Mouse (Mus musculus) heart, embryonic 16.5 days (tissue): ENCODE data around the gene Fbln1. TPM values are rescaled to one million over a fixed set of nuclear protein-coding genes. Genes with fewer than 3 reads are reported as not detected.

Experiments
- ATAC-seq: fragments of 200-750 bp; cut with Nextera tagmentation; replicated peaks from 2 replicates; pipeline ENCODE4 v1.8.0; 2017; ENCODE audit warnings: moderate number of reproducible peaks; ENCODE audit not compliant: insufficient read depth, low FRiP score; ENCODE audit errors: extremely low read depth
- H3K27ac ChIP-seq: fragments of 300-500 bp; sonication (generic); 2 replicates; pipeline ENCODE4 v1.5.1; 2014; ENCODE audit warnings: mild to moderate bottlenecking, low read length, control low read depth, moderate library complexity
- H3K27me3 ChIP-seq: fragments of 300-500 bp; sonication (generic); 2 replicates; pipeline ENCODE4 v1.6.1; 2014; ENCODE audit warnings: low read length, mixed read lengths; ENCODE audit not compliant: control insufficient read depth, insufficient read depth
- H3K36me3 ChIP-seq: fragments of 300-500 bp; sonication (generic); 2 replicates; pipeline ENCODE4 v1.6.1; 2014; ENCODE audit not compliant: control insufficient read depth, insufficient read depth
- H3K4me1 ChIP-seq: fragments of 300-500 bp; sonication (generic); 2 replicates; pipeline ENCODE4 v1.6.1; 2014; ENCODE audit warnings: low read length, mixed read lengths; ENCODE audit not compliant: control insufficient read depth, insufficient read depth
- H3K4me2 ChIP-seq: fragments of 300-500 bp; sonication (generic); 2 replicates; pipeline ENCODE4 v1.6.1; 2014; ENCODE audit warnings: low read depth, mild to moderate bottlenecking, control low read depth, low read length
- H3K4me3 ChIP-seq: fragments of 300-500 bp; sonication (generic); 2 replicates; pipeline ENCODE4 v1.5.1; 2014; ENCODE audit warnings: mild to moderate bottlenecking, control low read depth, low read length
- H3K9ac ChIP-seq: fragments of 300-500 bp; sonication (generic); 2 replicates; pipeline ENCODE4 v1.6.1; 2014; ENCODE audit warnings: low read length, control low read depth
- H3K9me3 ChIP-seq: fragments of 300-500 bp; sonication (generic); replicated peaks from 2 replicates; pipeline ENCODE4 v1.6.1; 2016; ENCODE audit warnings: low read length; ENCODE audit not compliant: control insufficient read depth
- WGBS: fragments of 180-500 bp; shearing (Covaris S2); extraction: QIAGEN DNeasy Blood & Tissue Kit; methylation state at CpG from one replicate; pipeline ENCODE4 v1.1.7; 2014; 5-methylcytosine and 5-hydroxymethylcytosine counted together
- polyA plus RNA-seq: library from polyadenylated mRNA; unstranded; fragments of >200 nt; fragmentation: Nextera tagmentation; extraction: Ambion mirVana; gene quantifications from 2 replicates; pipeline ENCODE4 v1.2.1, GENCODE M21; 2015

Gene Fbln1
- polyA plus RNA-seq, 1 experiment from 2014 or later, result 109 TPM

- no peak overlapping the region for H3K27ac ChIP-seq
- peaks cover 7% of the 10 kb centered on the region for H3K4me1 ChIP-seq
- no peak for ATAC-seq
- H3K27me3 ChIP-seq, result no peaks in the 10 kb centered on the region
- H3K4me2 ChIP-seq, result no peak overlapping the region
- no peaks in the 10 kb centered on the region for H3K36me3 ChIP-seq
- H3K9ac ChIP-seq, result no peak overlapping the region
- H3K9me3 ChIP-seq, result peaks cover 10% of the 10 kb centered on the region
- no peak overlapping the region for H3K4me3 ChIP-seq
- WGBS, result 78% methylated on average over 4 of the region's 4 CpGs
Observed at GRCm38 (mm10) chr15:85303241-85303640, 97.5 kb downstream of the Fbln1 start.

DNA sequence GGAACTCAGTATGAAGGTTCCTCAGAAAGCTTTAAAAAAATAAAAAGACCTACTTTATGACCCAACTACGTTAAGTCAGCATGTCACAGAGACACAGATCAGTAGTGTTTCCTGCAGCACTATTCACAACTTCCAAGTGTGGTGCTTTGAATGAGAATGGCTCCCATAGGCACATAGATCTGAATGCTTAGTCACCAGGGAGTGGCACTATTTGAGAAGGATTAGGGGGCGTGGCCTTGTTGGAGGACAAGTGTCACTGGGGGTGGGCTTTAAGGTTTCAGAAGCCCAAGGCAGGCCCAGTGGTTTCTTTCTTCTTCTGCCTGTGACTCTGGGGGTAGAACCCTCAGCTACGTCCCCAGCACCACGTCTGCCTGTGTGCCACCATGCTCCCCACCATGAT lies 98.2 kb downstream of the Fbln1 start:
- no peak overlapping the region for H3K9ac ChIP-seq
- no peaks in the 10 kb centered on the region for H3K36me3 ChIP-seq
- H3K27me3 ChIP-seq, result no peaks in the 10 kb centered on the region
- ATAC-seq, result no peak
- H3K9me3 ChIP-seq, result peaks cover 10% of the 10 kb centered on the region
- H3K4me3 ChIP-seq, result no peak overlapping the region
- WGBS, result 89% methylated on average over 4 of the region's 4 CpGs
- H3K4me1 ChIP-seq, result no peaks in the 10 kb centered on the region; the same call in 1 of the 2 replicates
- H3K4me2 ChIP-seq, result no peak overlapping the region
- no peak overlapping the region for H3K27ac ChIP-seq

- no peaks in the 10 kb centered on the region for H3K36me3 ChIP-seq
- ATAC-seq, result no peak
- no peak overlapping the region for H3K27ac ChIP-seq
- no peaks in the 10 kb centered on the region for H3K4me1 ChIP-seq
- no peaks in the 10 kb centered on the region; the same call in 1 of the 2 replicates for H3K27me3 ChIP-seq
- H3K4me2 ChIP-seq, result no peak overlapping the region
- WGBS, result 91% methylated on average over 2 of the region's 2 CpGs
- peaks cover 10% of the 10 kb centered on the region for H3K9me3 ChIP-seq
- H3K4me3 ChIP-seq, result no peak overlapping the region
- no peak overlapping the region for H3K9ac ChIP-seq
Observed at GRCm38 (mm10) chr15:85307061-85307660, 101.4 kb downstream of the Fbln1 start.

- no peak for ATAC-seq
- no peak overlapping the region for H3K4me3 ChIP-seq
- no peak overlapping the region for H3K27ac ChIP-seq
- WGBS, result 72% methylated on average over 10 of the region's 10 CpGs
- no peak overlapping the region for H3K4me2 ChIP-seq
- H3K4me1 ChIP-seq, result no peaks in the 10 kb centered on the region
- H3K36me3 ChIP-seq, result no peaks in the 10 kb centered on the region
- H3K9ac ChIP-seq, result no peak overlapping the region
- H3K9me3 ChIP-seq, result peaks cover 7% of the 10 kb centered on the region
- no peaks in the 10 kb centered on the region; the same call in none of the 2 replicates for H3K27me3 ChIP-seq
Observed at GRCm38 (mm10) chr15:85311058-85311657, 105.4 kb downstream of the Fbln1 start.

- H3K27ac ChIP-seq, result no peak overlapping the region
- no peaks in the 10 kb centered on the region for H3K36me3 ChIP-seq
- H3K9me3 ChIP-seq, result no peaks in the 10 kb centered on the region
- H3K9ac ChIP-seq, result no peak overlapping the region
- H3K27me3 ChIP-seq, result peaks cover 3% of the 10 kb centered on the region
- no peak overlapping the region for H3K4me3 ChIP-seq
- H3K4me1 ChIP-seq, result no peaks in the 10 kb centered on the region
- H3K4me2 ChIP-seq, result no peak overlapping the region
- whole genome bisulfite sequencing, result 37% methylated on average over 11 of the region's 13 CpGs
- ATAC-seq, result no peak
Observed at GRCm38 (mm10) chr15:85315378-85316025, 109.8 kb downstream of the Fbln1 start.

GRCm38 (mm10) chr15:85316342-85317140 lies 110.8 kb downstream of the Fbln1 start:
- Histone ChIP-seq H3K4me1 (no peaks in the 10 kb centered on the region), H3K27ac (no peak overlapping the region), H3K4me2 (no peak overlapping the region), H3K9ac (no peak overlapping the region), H3K27me3 (peaks cover 3% of the 10 kb centered on the region), H3K36me3 (no peaks in the 10 kb centered on the region), H3K9me3 (no peaks in the 10 kb centered on the region), H3K4me3 (no peak overlapping the region)
- WGBS, result 48% methylated on average over 14 of the region's 14 CpGs
- ATAC-seq, result no peak

DNA sequence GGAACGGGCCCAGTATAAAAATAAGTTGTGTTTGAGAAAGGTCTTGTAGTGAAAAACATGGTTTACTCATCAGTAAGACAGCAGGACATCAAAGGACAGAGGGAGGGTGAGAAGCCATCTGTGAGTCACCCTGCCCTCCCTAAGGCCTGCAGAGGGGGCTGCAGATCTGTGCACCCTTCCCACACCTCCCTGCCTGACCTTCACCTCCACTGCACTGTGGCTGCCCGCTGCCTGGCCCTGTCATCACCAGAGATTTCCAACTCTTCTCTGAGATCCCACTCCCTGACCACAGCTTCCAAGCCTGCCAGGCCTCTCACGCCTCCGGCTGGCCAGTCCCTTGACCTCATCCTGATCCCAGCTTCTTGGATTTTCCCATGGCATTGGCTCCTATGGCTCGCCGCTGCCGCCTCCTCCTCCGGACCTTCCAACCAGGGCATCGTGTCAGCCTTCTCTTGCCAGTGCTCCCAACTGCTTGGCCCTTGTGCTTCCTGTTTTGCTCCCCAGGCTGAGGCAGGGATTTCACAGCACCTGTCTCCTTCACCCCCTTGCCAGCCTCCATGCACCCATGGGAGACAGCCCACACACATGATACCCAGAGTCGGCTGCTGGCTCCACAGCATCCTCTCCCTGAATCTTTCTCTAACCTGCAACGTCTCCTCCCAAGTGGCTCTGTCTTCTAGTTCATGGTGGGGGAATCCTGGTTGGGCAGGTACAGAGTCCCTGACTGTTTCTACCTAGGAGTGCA lies 114.3 kb downstream of the Fbln1 start:
- Histone ChIP-seq H3K27ac (no peak overlapping the region), H3K9ac (no peak overlapping the region), H3K9me3 (no peaks in the 10 kb centered on the region), H3K4me3 (no peak overlapping the region), H3K36me3 (no peaks in the 10 kb centered on the region), H3K4me1 (no peaks in the 10 kb centered on the region), H3K27me3 (peaks cover 3% of the 10 kb centered on the region; the same call in 1 of the 2 replicates), H3K4me2 (no peak overlapping the region)
- no peak for ATAC-seq
- 63% methylated on average over 11 of the region's 11 CpGs for WGBS

GRCm38 (mm10) chr15:85323214-85323613 lies 117.5 kb downstream of the Fbln1 start:
- peaks cover 4% of the 10 kb centered on the region; the same call in 1 of the 2 replicates for H3K4me1 ChIP-seq
- WGBS, result 86% methylated on average over 4 of the region's 4 CpGs
- no peak overlapping the region for H3K9ac ChIP-seq
- no peak overlapping the region for H3K4me3 ChIP-seq
- no peaks in the 10 kb centered on the region for H3K9me3 ChIP-seq
- H3K27ac ChIP-seq, result no peak overlapping the region
- 0 out of 2 replicates have a peak, but pooled peaks cover 3% of the 10 kb centered on the region for H3K27me3 ChIP-seq
- H3K36me3 ChIP-seq, result no peaks in the 10 kb centered on the region
- no peak overlapping the region for H3K4me2 ChIP-seq
- ATAC-seq, result no peak
